Mouse (Mus musculus): ENCODE measurements at regions not wholly inside any gene's neighbourhood (a gene's known extent, or its start where the extent isn't known, plus 50 kb on each side); places are given as distances from the start of the nearest gene placed in this dataset.

GRCm38 (mm10) chr17:7435075-7435474 lies 49.8 kb upstream of the Unc93a2 start:
- Histone ChIP-seq H3K9me3 (ENCODE audit: control insufficient read depth, low read length) (no peaks in the 10 kb centered on the region), H3K27me3 (ENCODE audit: control insufficient read depth, insufficient read depth, low read length) (no peaks in the 10 kb centered on the region), H3K4me2 (ENCODE audit: low read depth) (no peak overlapping the region), H3K4me1 (replicated peaks; ENCODE audit: control insufficient read depth in 2 of 2, insufficient read depth in 2 of 2, low read length in 1 of 2) (no peaks in the 10 kb centered on the region), H3K27ac (no peak overlapping the region), H3K9ac (replicated peaks) (no peak overlapping the region), H3K36me3 (replicated peaks; ENCODE audit: control insufficient read depth, insufficient read depth, low read depth) (no peaks in the 10 kb centered on the region), H3K4me3 (ENCODE audit: insufficient read depth in 1 of 2, low read depth in 2 of 2, low read length in 2 of 2) (no peak overlapping the region)
- WGBS (ENCODE audit: insufficient replicate concordance) = 60% methylated on average over 3 of the region's 3 CpGs
- DNase-seq (ENCODE audit: low read depth in 3 of 3, low spot score in 3 of 3) = no peak
- TF ChIP-seq EP300 (IDR thresholded peaks at IDR 0.05; ENCODE audit: low read depth) = no peak
- no peak for TF ChIP-seq CTCF (IDR thresholded peaks at IDR 0.05; ENCODE audit: low read depth)
- no peak for ATAC-seq (ENCODE audit: insufficient read depth)

All from liver, embryonic 14.5 days (tissue).